Mouse (Mus musculus): ENCODE measurements around the gene Negr1.

The Negr1 gene

GRCm38 (mm10) chr3:157105580-157106264 is 544.1 kb downstream of the Negr1 start:
- DNase-seq (ENCODE audit: low read depth, low spot score), result no peak

- no peak for DNase-seq (ENCODE audit: low read depth, low spot score)
Measured at GRCm38 (mm10) chr3:157108156-157108555, 546.6 kb downstream of the Negr1 start.

GRCm38 (mm10) chr3:157109308-157109707 is 547.7 kb downstream of the Negr1 start:
- DNase-seq (ENCODE audit: low read depth, low spot score), result no peak

GRCm38 (mm10) chr3:157115105-157115760 is 553.6 kb downstream of the Negr1 start:
- DNase-seq (ENCODE audit: low read depth, low spot score), result no peak

- no peak for DNase-seq (ENCODE audit: low read depth, low spot score)
Measured at GRCm38 (mm10) chr3:157116024-157116423, 554.4 kb downstream of the Negr1 start.

DNA sequence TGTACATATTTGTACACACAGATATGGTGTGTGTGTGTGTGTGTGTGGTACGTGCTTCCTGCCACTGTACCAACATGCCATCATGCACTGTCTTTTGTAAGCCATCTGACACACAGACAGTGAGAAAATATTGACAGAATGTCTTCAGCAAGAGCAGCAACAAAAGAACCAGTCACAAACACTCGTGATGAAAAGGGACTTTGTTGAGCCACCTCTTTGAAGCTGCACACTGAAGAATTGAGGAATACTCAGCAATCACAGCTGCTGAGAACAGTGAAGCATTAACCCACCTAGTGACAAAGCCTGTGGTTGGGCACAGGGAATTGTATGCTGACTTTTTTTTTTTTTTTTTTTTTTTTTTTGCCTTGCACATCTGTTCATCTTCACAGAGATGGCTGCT is 558.3 kb downstream of the Negr1 start:
- DNase-seq (ENCODE audit: low read depth, low spot score), result no peak

DNA sequence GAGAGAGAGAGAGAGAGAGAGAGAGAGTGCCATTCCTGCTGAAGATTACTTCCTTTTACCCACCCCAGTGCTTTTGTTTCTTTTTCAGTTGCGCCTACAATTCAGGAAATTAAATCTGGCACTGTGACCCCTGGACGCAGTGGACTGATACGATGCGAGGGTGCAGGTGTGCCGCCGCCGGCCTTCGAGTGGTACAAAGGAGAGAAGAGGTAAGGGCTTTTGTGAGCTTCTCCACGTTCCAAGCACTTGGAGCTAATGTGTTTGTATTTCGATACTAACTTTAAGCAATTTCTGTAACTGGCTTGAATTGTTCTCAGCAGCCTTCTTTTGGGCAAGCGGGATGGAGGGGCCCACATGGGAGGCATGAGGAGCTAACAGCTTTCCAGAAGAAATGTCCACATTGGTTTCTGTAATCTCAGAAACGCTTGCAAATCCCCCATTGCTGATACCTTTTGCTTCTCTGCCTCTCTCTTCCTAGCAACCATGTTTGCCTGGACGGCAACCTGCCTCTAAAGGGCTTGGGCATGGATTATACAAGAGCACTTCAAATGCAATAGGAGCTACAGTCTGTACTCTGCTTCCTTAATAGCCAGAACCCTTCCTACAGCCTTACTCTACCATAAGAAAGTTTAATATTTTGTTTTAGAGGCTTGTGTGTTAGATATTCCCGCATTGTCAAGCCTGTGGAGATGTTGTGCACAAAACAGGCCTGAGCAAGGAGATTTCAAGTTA is 584.7 kb downstream of the Negr1 start:
- DNase-seq (ENCODE audit: low read depth, low spot score), result no peak

- DNase-seq (ENCODE audit: low read depth, low spot score), result no peak
Measured at GRCm38 (mm10) chr3:157154902-157155301, 593.3 kb downstream of the Negr1 start.

DNA sequence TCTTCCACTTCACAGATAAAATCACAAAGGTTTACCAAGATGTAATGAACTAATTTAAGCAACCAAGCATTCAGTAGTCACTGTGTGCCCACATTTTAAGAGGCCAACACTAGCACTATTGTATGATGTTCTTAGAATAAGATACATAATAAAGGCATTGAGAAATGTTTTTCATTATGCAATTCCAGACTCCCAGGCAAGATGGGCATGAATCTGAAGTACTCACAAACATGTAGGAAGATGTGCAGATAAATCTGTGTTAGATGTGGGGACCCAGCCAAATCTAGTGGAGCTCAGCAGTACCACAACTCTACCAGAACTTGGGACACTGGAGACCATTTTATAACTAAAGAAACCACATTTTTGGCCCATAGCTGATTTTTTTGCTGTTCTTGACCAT is 593.9 kb downstream of the Negr1 start:
- DNase-seq (ENCODE audit: low read depth, low spot score), result no peak

DNA sequence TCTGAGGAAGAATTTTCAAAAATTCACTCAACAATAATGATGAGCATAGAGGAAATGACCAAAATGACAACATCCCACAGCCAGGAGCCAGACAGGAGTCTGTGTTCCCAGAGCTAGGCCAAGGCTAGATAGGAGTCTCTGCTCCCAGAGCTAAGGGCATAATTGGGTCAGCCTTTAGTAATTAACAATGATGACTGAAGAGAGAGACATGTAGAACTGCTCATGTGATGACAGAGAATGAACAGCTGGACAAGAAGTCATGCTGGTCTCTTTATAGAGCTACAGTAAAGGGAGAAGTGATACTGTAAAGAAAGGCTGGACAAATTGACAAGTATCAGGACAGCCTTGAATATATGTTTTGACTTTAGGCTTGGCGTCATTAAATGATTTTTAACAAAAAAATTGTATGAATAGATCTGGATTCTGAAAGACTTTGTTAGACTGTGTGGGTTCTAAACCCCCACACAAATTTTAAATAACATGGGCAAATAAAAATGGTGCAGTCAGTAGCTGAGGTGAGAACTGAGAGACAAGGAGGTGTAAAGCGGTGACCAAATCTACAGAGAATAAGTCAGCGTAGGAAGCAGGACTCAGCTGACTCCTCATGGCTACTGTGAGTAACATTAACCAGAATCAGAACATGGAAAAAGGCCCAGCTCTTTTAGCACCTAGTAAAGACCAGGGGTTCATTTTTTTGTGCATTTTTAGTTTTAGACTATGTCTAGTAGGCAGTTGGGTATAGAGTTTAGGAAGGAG is 603.4 kb downstream of the Negr1 start:
- no peak for DNase-seq (ENCODE audit: low read depth, low spot score)

GRCm38 (mm10) chr3:157181975-157182374 is 620.4 kb downstream of the Negr1 start:
- no peak for DNase-seq (ENCODE audit: low read depth, low spot score)

GRCm38 (mm10) chr3:157188939-157189725 is 627.5 kb downstream of the Negr1 start:
- DNase-seq (ENCODE audit: low read depth, low spot score), result no peak

DNA sequence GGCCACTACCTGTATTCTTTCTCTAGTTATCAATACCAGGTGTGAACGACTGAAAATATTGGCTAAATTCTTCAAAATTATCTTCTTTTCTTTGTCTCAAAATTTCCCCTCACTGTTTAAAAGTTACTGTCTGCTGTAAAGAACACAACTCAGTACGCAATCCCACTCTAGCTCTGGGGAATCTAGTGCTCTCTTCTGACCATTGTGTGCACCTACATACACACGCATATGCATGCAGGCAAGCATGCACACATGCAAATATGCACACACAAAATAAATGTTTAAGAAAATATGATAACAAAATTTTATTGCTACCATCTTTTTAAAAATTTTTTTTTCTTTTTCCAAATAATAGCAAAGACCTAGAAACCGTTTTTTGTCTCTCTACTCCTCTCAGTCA is 628.2 kb downstream of the Negr1 start:
- no peak for DNase-seq (ENCODE audit: low read depth, low spot score)

DNA sequence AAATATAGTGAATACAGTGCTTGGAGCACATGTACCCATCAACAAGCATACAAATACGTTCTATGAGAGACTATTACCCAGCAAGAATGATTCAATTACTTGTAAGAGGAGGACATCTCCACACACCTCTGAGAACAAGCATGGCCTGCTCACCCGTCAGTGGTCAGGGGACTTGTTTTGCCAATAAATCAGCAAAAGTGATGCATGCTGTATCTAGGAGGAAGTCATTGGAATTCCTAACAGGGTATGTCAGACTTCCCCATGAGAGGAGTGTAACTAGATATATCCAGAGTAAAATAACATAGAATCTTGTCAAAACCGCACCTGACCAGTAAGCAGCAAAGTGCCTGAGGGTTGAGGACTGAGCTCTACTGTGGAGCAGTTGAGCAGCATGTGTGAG is 629.0 kb downstream of the Negr1 start:
- DNase-seq (ENCODE audit: low read depth, low spot score), result no peak

DNA sequence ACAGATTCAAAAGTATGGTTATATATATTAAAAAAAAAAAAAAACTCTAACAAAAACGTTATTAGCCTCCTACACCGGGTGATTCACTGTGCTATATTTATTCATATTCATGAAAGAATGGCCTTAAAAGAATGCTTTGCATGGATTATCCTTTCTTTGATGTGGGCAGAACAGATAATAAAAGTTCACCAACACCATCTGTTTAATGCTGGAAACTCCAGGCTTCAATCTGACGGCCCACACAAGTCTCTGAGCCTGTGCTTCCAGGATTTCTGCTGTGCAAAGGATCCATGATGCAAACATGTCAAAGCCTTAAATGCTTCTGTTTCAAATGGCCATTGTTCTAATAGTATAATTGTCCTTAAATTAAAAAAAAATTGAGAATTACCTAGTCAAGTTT is 630.4 kb downstream of the Negr1 start:
- no peak for DNase-seq (ENCODE audit: low read depth, low spot score)

GRCm38 (mm10) chr3:157193141-157193540 is 631.5 kb downstream of the Negr1 start:
- DNase-seq (ENCODE audit: low read depth, low spot score), result no peak

DNA sequence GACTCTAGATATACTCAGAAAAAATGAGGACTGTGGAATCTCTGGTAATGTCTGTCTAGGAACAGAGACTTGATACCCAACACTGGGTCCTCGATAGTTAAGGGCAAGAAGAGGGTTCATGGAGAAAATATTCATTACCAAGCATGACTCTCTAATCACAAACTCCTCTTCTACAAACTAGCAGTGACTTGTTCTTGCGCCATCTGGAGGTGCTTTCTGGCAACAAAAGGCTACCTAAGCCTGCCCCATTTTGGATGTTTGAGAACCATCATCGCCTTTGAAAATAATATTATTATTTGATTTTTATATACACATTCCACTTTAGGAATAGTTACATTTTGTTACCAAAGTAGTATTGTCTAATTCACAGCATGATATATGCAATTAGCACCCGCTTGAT is 637.1 kb downstream of the Negr1 start:
- no peak for DNase-seq (ENCODE audit: low read depth, low spot score)

- no peak for DNase-seq (ENCODE audit: low read depth, low spot score)
Measured at GRCm38 (mm10) chr3:157201726-157202125, 640.1 kb downstream of the Negr1 start.

DNA sequence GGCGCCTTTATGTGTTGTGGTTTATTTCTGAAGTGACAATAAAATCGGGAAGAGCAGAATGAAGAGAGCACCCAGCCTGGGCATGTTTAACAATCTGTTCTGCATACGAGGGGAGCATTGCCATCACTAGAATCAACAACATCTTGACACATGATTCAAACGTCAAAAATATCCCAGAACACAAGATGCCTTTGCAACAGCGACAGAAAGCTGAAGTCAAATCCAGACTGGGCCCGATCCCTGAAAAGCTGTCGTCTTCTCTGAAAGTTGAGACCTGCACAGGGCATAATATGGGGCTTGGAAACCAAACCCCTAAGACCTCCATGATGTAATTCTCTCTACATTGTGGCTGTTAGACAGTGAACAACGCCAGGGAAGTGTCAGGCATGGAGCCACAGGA is 642.0 kb downstream of the Negr1 start:
- no peak for DNase-seq (ENCODE audit: low read depth, low spot score)

DNA sequence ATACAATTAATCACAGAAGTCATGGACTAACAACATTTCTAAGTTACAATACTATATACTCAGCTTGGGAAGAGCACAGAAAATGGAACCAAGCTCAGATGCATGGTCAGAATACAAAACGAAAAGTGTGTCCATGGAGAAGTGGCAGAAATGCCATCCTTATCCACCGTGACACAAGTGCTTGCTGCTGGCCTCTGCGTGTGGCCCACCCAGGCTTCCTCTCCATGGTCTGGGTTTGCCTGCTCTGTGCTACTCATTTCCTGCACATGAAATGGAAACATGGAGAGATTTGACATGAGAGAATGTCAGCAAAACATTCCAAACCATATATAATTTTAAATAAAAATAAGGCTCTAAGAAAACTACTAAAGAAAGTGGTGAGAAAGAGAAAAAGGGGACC is 645.2 kb downstream of the Negr1 start:
- no peak for DNase-seq (ENCODE audit: low read depth, low spot score)

- DNase-seq (ENCODE audit: low read depth, low spot score), result no peak
Measured at GRCm38 (mm10) chr3:157208966-157209365, 647.4 kb downstream of the Negr1 start.
